Mouse (Mus musculus): ENCODE measurements around the gene Osbpl5.

- TF ChIP-seq CTCF (IDR thresholded peaks at IDR 0.05; ENCODE audit: borderline replicate concordance, control insufficient read depth, extremely low read depth, insufficient read depth, low read length, poor library complexity), result no peak
- no peak for TF ChIP-seq POLR2A (IDR thresholded peaks at IDR 0.05; ENCODE audit: control insufficient read depth, extremely low read depth, insufficient read depth, low read length, poor library complexity)
These were observed 34.1 kb downstream of the Osbpl5 start for GRCm38 (mm10) chr7:143722646-143723045.

Data from thymus, adult 2 months (tissue).